Mouse (Mus musculus) cerebellum, adult 2 months (tissue): ENCODE measurements around the gene Cep68.

Experiments
- CTCF ChIP-seq: fragments of 200-500 bp; IDR thresholded peaks from 2 replicates; pipeline ENCODE4 v1.5.1; 2011; ENCODE audit warnings: low read depth, mild to moderate bottlenecking, control low read depth, low read length, moderate library complexity, borderline replicate concordance; ENCODE audit not compliant: insufficient read depth
- POLR2A ChIP-seq: fragments of 200-500 bp; IDR thresholded peaks from 2 replicates; pipeline ENCODE4 v1.6.1; 2011; ENCODE audit warnings: low read length, control low read depth, borderline replicate concordance; ENCODE audit not compliant: insufficient read depth

DNA sequence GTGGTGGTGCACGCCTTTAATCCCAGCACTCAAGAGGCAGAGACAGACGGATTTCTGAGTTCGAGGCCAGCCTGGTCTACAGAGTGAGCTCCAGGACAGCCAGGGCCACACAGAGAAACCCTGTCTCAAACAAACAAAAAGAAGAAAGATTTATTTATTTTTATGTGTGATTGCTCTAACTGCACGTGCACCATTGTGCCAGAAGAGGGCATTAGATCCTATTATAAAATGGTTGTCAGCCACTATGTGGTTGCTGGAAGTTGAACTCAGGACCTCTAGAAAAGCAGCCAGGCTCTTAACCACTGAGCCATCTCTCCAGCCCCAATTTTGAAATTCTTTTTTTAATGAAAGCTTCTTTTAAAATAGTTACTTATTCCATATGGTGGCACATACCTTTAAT, 32.8 kb downstream of the Cep68 start:
- TF ChIP-seq CTCF (no peak), POLR2A (no peak)
